Mouse (Mus musculus) large intestine, adult 2 months (tissue): ENCODE results near the gene Mcat. TPM values are rescaled to one million over a fixed set of nuclear protein-coding genes. Genes with fewer than 3 reads are reported as not detected.
"Not testable (repeated sequence)": the region's sequence is repeated elsewhere in the genome, so short reads cannot be mapped to it uniquely, and the experiment has no call there.

Source experiments
- DNase-seq: peaks from one replicate; pipeline ENCODE4 v3.0.0-alpha.2; 2012; ENCODE audit warnings: low read depth, low spot score
- WGBS: fragments of 180-500 bp; shearing (Covaris S2); methylation state at CpG from one replicate; pipeline ENCODE4 v1.1.7; 2018; 5-methylcytosine and 5-hydroxymethylcytosine counted together
- polyA plus RNA-seq: library from polyadenylated mRNA; depleted of rRNA; stranded (reverse); fragments of >200 nt; gene quantifications from 2 replicates; pipeline ENCODE4 v1.2.3, GENCODE M21; 2012; rRNA removed

The Mcat gene
- polyA plus RNA-seq, 1 experiment = 18.0 TPM

GRCm38 (mm10) chr15:83518215-83519048 lies 45.2 kb downstream of the Mcat start:
- 20% methylated on average over 20 of the region's 20 CpGs for WGBS
- no peak for DNase-seq

DNA sequence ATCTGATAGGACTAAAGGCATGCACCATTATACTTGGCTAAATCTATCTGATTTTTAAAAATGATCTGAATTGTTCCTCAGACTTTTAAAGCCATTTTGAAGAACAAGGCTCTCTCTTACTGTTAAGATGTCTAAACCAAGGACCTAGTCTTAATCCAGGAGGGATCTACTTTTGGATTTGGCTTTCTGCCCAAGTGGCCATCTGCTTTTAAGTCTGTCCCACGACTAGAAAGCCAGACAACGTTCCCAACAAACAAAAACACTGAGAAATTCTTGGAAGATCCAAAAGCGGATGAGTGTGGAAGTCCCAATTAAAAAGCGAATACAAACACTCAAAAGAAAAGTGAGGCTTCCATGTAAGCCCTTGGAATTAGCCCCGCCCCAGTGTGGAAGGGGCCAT lies 48.6 kb downstream of the Mcat start:
- DNase-seq = no peak
- WGBS = 57% methylated on average over 5 of the region's 5 CpGs

DNA sequence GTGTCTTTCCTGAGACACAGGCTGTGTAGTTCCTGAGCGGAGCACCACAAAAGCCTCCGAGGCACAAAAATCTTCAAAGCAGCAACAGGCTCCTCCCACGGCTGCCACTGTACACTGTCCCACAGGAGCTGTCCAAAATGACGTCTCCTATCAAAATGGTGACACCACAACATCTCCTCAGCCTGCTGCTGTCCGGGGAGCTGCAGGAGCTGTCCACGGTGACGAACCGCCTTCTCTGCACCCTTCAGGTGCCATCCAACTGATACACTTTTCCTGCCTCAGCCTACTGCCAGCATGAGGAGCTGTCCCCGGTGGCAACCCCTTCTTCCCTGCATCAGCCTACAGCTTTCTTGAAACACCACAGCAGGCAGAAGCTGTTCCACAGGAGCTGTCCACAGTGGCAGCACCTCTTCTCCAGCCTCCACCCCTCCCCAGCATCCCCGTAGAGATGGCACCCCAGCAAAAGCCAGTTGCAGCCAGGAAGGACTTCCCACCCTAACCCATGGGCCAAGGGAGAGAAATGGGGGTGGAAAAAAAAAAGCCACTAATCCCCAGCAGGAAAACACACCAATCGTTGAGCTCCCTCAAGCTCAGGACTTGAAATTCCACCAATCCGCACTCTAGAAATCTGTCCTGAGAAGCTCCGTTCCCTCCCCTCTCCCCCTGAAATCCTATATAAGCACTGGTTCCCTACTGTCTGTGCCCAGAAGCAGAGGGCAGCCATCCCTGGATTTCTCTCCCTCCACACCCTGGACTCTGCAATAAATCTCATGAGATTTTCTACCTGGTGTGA lies 50.9 kb downstream of the Mcat start:
- WGBS = 62% methylated on average over 13 of the region's 13 CpGs
- no peak for DNase-seq

DNA sequence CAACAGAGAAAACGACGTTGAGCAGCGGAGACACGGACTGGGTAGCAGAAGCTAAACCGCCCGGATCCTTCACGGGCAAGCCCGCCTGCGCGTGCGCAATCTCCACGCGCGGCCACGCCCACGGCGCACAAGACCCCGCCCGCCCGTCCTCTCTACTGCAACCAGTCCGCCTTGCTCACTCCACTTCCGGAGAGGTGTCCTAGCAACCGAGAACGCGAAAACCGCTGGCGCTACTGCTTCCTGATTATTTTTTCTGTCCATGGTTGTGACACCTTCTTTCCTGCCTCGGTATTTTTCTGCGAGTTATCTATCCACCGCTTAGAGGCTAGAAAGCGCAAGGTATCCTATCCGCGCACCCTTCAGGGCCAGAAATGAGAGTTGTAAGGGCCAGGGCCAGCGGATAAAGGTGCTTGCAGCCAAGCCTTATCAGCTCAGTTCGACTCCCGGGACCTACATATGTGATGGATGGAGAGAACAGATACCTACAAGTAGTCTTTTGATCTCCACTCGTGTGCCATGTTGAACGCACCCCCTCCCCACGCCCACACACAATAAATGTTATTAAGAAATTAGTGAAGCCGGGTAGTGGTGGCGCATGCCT lies 52.7 kb downstream of the Mcat start, which contains the start of gene Ttll1:
TSS of gene Ttll1 (minus strand) at position 89 of the 601 bp plus-strand sequence.
- 10% methylated on average over 41 of the region's 41 CpGs for WGBS
- peak; percentile 87 for DNase-seq

DNA sequence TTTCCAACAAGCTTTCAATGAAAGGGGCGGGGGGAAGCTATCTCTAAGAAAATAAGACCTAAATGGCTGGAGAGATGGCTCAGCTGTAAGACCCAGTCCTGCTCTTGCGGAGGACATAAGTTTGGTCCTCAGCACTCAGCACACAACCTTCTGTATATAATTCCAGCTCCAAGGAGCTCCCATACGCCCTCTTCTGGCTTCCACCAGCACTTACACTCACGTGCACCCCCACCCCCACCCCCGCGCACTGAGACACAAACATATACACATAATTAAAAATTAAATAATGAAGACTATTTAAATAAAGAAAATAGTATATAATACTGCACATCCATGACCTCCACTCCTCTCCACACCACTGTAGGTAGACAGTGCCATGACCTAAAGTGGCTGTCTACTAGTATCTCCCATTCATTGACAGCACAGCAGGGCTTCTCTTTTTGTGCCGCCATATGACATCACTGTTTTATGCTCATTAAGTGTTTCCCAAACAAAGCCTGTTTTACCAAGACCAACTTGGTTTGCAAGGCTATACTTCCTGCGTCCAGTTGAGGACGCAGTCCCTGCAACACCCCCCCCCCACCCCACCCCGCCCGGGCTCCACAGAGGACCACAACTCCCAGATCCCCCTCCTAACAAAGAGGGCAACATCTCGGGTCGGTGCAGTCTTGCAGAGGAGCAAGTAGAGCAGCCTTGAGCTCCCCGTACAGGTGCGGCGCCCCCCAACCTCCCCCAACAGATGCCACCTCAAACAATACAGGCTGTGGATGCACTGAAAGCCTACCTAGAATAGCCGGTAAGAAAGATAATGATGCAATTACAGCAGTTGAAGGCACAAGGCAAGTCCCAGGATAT lies 53.4 kb downstream of the Mcat start:
- DNase-seq = no peak
- WGBS = 27% methylated on average over 17 of the region's 17 CpGs

GRCm38 (mm10) chr15:83501483-83501882 lies 62.1 kb downstream of the Mcat start:
- 72% methylated on average over 6 of the region's 6 CpGs for WGBS
- not testable (repeated sequence) for DNase-seq

DNA sequence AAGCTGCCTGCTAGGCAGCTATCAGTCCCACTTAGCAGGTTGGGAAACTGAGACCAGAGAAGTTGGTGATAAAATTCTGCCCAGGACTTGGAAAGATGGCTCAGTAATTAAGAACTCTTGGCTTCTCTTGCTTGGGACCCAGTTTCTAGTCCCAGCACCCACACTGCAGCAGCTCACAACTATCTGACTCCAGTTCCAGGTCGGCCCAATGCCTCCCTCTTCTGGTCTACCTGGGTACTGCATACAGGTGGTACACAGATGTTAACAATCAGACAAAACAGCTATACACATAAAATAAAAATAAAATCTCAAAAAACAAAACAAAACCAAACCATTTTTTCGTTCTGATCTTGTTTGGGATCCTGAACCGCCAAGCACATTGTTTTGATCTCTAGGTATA lies 63.2 kb downstream of the Mcat start:
- DNase-seq = no peak
- 55% methylated on average over 3 of the region's 3 CpGs for WGBS

DNA sequence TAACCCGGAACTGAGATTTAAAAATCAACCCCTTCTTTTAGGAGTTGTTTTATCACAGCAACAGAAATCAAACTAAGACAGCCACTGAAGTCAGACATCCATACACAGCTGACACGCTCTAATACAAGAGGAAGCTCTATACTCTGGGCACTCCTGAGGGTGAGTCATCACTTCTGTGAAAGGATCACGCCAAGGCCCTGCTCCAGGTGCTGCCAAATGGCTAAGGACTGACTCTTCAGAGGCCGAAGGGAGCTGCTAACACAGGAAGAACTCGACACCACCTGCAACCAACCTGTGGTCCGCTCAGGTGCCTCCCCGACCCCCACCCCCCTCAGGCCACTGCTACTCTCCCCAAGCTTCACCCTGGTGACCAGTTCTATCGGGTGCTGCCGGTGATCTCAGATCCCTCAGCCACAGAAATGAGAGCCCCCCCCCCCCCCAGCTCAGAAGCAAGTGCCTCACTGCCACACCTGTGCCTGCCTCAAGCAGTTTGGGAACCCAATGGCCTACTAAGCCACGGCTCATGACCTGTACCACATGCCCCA lies 64.3 kb downstream of the Mcat start:
- WGBS = 60% methylated on average over 10 of the region's 10 CpGs
- no peak for DNase-seq

DNA sequence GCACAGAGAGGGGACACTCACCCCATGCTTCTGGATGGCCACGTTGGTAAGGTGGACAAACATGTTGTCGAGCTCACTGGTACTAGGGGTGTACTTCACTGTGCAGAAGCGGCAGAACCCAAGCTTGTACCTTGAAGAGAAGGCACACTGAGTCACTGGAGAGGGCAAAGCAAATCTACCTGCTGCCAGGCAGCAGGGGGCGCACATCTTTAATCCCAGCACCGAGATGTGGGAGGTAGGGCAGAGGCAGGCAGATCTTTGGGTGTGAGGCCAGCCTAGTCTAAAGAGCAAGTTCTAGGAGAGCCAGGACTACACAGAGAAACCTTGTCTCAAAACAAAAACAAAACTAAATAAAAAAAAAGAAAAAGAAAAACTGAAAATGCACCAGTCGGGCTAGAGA lies 66.3 kb downstream of the Mcat start:
- no peak for DNase-seq
- WGBS = 89% methylated on average over 6 of the region's 6 CpGs

Other genes with a start within 250 kb of the Mcat start
- gene Arfgap3, start 213.5 kb downstream of the Mcat start, polyA plus RNA-seq = 74.4 and 88.5 TPM in 2 replicates
- 52.6 and 77.7 TPM in 2 replicates for gene Pacsin2, start 99.2 kb downstream of the Mcat start, polyA plus RNA-seq
- gene Ttll1, start 52.9 kb downstream of the Mcat start, polyA plus RNA-seq = 4.3 and 4.4 TPM in 2 replicates
- 3.1 and 6.6 TPM in 2 replicates for gene Bik, start 36.9 kb downstream of the Mcat start, polyA plus RNA-seq
- gene Tspo, start 195 bp downstream of the Mcat start, polyA plus RNA-seq = 166 and 168 TPM in 2 replicates
- gene Ttll12, start 31.4 kb upstream of the Mcat start, polyA plus RNA-seq = 19.8 and 22.2 TPM in 2 replicates
- gene Scube1, start 161.2 kb upstream of the Mcat start, polyA plus RNA-seq = 8.3 and 12.9 TPM in 2 replicates
- not detected in 2 replicates for gene Mpped1, start 215.7 kb upstream of the Mcat start, polyA plus RNA-seq